Mouse (Mus musculus) kidney, postnatal 0 days (tissue): ENCODE measurements around the gene Zbtb12. TPM values are rescaled to one million over a fixed set of nuclear protein-coding genes. Genes with fewer than 3 reads are reported as not detected.

ENCODE experiments used
- ATAC-seq: fragments of 200-750 bp; cut with Nextera tagmentation; replicated peaks from 2 replicates; pipeline ENCODE4 v1.8.0; 2017; ENCODE audit warnings: low read depth, moderate number of reproducible peaks, moderate TSS enrichment, moderate library complexity; ENCODE audit not compliant: low FRiP score
- DNase-seq: peaks from one replicate; pipeline ENCODE4 v3.0.0-alpha.2; 2016; ENCODE audit warnings: low spot score
- H3K27ac ChIP-seq: fragments of 300-500 bp; sonication (generic); 2 replicates; pipeline ENCODE4 v1.5.1; 2014; ENCODE audit warnings: mild to moderate bottlenecking
- H3K27me3 ChIP-seq: fragments of 300-500 bp; sonication (generic); 2 replicates; pipeline ENCODE4 v1.6.1; 2014; ENCODE audit warnings: low read length, mixed read lengths; ENCODE audit not compliant: insufficient read depth
- H3K36me3 ChIP-seq: fragments of 300-500 bp; sonication (generic); 2 replicates; pipeline ENCODE4 v1.6.1; 2014; ENCODE audit warnings: low read length, mixed read lengths; ENCODE audit not compliant: insufficient read depth
- H3K4me1 ChIP-seq: fragments of 300-500 bp; sonication (generic); replicated peaks from 2 replicates; pipeline ENCODE4 v1.6.1; 2014; ENCODE audit warnings: antibody characterized with exemption, low read length, mixed read lengths; ENCODE audit not compliant: insufficient read depth
- H3K4me2 ChIP-seq: fragments of 300-500 bp; sonication (generic); 2 replicates; pipeline ENCODE4 v1.6.1; 2014; ENCODE audit warnings: mild to moderate bottlenecking, low read length, moderate library complexity, mixed read lengths
- H3K4me3 ChIP-seq: fragments of 300-500 bp; sonication (generic); replicated peaks from 2 replicates; pipeline ENCODE4 v1.5.1; 2014; ENCODE audit warnings: low read depth, low read length
- H3K9ac ChIP-seq: fragments of 300-500 bp; sonication (generic); 2 replicates; pipeline ENCODE4 v1.6.1; 2014; ENCODE audit warnings: low read depth, low read length
- H3K9me3 ChIP-seq: fragments of 300-500 bp; sonication (generic); replicated peaks from 2 replicates; pipeline ENCODE4 v1.6.1; 2016; ENCODE audit warnings: low read length, inconsistent platforms, mixed read lengths
- CTCF ChIP-seq: IDR thresholded peaks from 2 replicates; pipeline ENCODE4 v1.5.1; 2016; ENCODE audit warnings: antibody characterized with exemption, low read depth, mild to moderate bottlenecking, moderate library complexity
- WGBS: fragments of 180-500 bp; shearing (Covaris S2); extraction: QIAGEN DNeasy Blood & Tissue Kit; methylation state at CpG from one replicate; pipeline ENCODE4 v1.1.7; 2014; 5-methylcytosine and 5-hydroxymethylcytosine counted together
- microRNA-seq: library from miRNA; unstranded; fragments of <30 nt; microRNA quantifications from one replicate; pipeline ENCODE4, GENCODE M21; 2016
- polyA plus RNA-seq: library from polyadenylated mRNA; unstranded; fragments of >200 nt; fragmentation: Nextera tagmentation; extraction: Ambion mirVana; gene quantifications from 2 replicates; pipeline ENCODE4 v1.2.1, GENCODE M21; 2015

Zbtb12 gene
- polyA plus RNA-seq, 1 experiment from 2014 or later: 3.4 TPM

DNA sequence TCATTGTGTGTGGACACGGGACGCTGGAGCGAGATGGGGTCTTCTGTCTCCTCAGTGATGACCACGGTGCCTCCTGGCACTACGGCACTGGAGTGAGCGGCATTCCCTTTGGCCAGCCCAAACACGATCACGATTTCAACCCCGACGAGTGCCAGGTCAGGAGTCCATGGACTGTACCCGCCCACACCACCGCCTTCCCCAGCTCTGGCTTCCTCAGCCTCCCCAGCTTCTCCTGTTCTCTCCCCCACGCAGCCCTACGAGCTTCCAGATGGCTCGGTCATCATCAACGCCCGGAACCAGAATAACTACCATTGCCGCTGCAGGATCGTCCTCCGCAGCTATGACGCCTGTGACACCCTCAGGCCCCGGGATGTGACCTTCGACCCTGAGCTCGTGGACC, 54.7 kb downstream of the Zbtb12 start:
- no peaks in the 10 kb centered on the region for H3K27me3 ChIP-seq
- H3K36me3 ChIP-seq: peaks cover 4% of the 10 kb centered on the region; the same call in 1 of the 2 replicates
- 46% methylated on average over 24 of the region's 24 CpGs for WGBS
- peak overlapping the region; percentile 36 for H3K4me2 ChIP-seq
- no peak for ATAC-seq
- 0 out of 2 replicates have a peak overlapping the region, but pooled peaks have one; percentile 4 for H3K4me3 ChIP-seq
- no peaks in the 10 kb centered on the region for H3K9me3 ChIP-seq
- no peak for TF ChIP-seq CTCF
- 0 out of 2 replicates have a peak overlapping the region, but pooled peaks have one; percentile 28 for H3K9ac ChIP-seq
- H3K27ac ChIP-seq: no peak overlapping the region
- H3K4me1 ChIP-seq: peaks cover 15% of the 10 kb centered on the region; the same call in 1 of the 2 replicates
- peak; percentile 63 for DNase-seq

DNA sequence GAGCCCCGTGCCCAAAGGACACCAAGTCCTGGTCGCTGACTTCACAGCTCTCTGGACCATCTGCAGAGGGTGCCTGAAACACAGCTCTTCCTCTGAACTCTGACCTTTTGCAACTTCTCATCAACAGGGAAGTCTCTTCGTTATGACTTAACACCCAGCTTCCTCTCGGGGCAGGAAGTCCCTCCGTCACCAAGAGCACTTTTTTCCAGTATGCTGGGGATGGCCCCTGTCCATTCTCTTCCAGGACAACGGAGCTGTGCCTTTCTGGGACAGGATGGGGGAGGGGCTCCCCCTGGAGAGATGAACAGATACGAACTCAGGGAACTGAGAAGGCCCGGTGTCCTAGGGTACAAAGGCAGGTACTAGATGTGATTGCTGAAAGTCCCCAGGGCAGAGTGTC, 55.5 kb downstream of the Zbtb12 start:
- Histone ChIP-seq H3K4me1 (peaks cover 15% of the 10 kb centered on the region; the same call in 1 of the 2 replicates), H3K27ac (no peak overlapping the region), H3K4me3 (no peak overlapping the region), H3K27me3 (no peaks in the 10 kb centered on the region), H3K9me3 (no peaks in the 10 kb centered on the region), H3K4me2 (peak overlapping the region; percentile 36; the same call in 1 of the 2 replicates), H3K36me3 (peaks cover 4% of the 10 kb centered on the region; the same call in 1 of the 2 replicates), H3K9ac (no peak overlapping the region)
- ATAC-seq: no peak
- TF ChIP-seq CTCF: no peak
- DNase-seq: no peak
- 49% methylated on average over 8 of the region's 8 CpGs for WGBS

- 75% methylated on average over 6 of the region's 6 CpGs for WGBS
- no peak overlapping the region for H3K4me3 ChIP-seq
- H3K27me3 ChIP-seq: no peaks in the 10 kb centered on the region
- no peak for DNase-seq
- no peaks in the 10 kb centered on the region for H3K9me3 ChIP-seq
- H3K9ac ChIP-seq: no peak overlapping the region
- TF ChIP-seq CTCF: no peak
- no peak overlapping the region for H3K27ac ChIP-seq
- H3K4me1 ChIP-seq: 0 out of 2 replicates have a peak, but pooled peaks cover 5% of the 10 kb centered on the region
- peak; percentile 67 for ATAC-seq
- no peak overlapping the region for H3K4me2 ChIP-seq
- peaks cover 4% of the 10 kb centered on the region; the same call in 1 of the 2 replicates for H3K36me3 ChIP-seq
These were observed 58.8 kb downstream of the Zbtb12 start for GRCm38 (mm10) chr17:34937960-34938505.

DNA sequence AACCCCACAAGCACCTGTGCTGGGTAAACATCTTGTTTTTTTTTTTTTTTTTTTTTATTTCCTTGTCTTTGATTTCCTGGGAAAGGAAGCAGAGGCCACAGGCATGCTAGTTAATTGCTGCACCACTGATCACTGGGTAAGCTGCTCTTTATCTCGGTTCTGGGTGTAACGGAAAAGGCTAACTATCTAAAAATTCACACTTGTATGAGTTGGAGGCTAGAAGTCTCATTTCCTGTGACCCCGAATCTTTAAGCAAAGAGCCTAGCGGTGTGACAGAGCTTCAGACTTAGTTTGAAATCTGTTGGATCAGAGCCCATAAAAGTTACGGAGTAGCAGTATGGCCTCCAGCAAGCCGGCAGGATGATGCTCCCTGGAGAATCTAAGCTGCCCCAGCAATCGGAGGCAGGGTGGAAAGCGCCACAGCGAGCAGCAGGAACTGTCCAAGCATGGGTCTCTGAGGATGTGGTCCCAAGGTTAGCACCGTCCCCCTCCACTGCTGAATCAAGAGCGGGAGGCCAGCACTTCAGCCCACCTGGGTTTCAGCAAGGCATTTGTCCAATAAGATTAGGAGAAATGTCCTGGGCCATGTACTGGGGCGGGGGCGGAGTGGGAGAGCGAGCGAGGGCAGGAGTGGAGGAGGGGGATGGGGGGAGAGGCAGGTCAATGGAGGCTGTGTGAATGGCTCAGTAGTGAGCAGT, 62.2 kb downstream of the Zbtb12 start:
- Histone ChIP-seq H3K9ac (peak overlapping the region; percentile 46), H3K4me3 (peak overlapping the region; percentile 30), H3K36me3 (no peaks in the 10 kb centered on the region), H3K9me3 (no peaks in the 10 kb centered on the region), H3K27ac (peak overlapping the region; percentile 85), H3K27me3 (no peaks in the 10 kb centered on the region), H3K4me1 (no peaks in the 10 kb centered on the region), H3K4me2 (peak overlapping the region; percentile 62)
- no peak; the same call in 1 of the 2 replicates for ATAC-seq
- TF ChIP-seq CTCF: no peak
- 4% methylated on average over 15 of the region's 15 CpGs for WGBS
- peak; percentile 70 for DNase-seq

DNA sequence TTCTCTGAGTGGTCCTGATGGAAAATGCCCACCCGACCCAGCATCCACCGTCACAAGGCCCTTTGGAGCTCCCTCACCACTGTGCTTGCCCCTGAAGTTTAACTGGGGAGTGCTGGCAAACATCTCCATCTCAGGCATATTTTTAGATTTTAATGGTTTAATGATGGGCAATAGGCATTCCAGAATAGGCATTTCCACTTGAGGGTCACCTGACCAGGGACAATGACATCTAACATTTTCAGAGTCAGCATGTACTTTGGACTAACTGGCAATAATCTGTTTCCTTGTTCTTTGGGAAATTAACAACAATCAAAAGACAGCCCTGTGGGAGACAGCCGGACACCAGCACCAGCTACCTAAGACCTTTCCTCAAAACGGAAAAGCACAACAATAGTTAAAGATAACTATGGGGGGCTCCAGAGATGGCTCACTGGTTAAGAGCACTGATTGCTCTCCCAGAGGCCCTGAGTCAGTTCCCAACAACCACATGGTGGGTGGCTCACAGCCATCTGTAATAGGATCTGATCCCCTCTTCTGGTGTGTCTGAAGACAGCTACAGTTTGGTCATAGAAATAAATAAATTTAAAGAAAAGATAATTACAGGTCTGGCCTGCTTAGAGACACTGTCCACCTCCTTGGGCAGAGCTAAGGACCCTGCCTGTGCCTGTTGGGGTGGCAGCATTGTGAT, 64.0 kb downstream of the Zbtb12 start:
- Histone ChIP-seq H3K4me2 (no peak overlapping the region), H3K9ac (no peak overlapping the region), H3K27ac (no peak overlapping the region), H3K4me1 (no peaks in the 10 kb centered on the region), H3K36me3 (no peaks in the 10 kb centered on the region), H3K27me3 (no peaks in the 10 kb centered on the region), H3K4me3 (no peak overlapping the region), H3K9me3 (no peaks in the 10 kb centered on the region)
- ATAC-seq: no peak
- DNase-seq: no peak
- TF ChIP-seq CTCF: no peak
- WGBS: 82% methylated on average over 4 of the region's 4 CpGs

DNA sequence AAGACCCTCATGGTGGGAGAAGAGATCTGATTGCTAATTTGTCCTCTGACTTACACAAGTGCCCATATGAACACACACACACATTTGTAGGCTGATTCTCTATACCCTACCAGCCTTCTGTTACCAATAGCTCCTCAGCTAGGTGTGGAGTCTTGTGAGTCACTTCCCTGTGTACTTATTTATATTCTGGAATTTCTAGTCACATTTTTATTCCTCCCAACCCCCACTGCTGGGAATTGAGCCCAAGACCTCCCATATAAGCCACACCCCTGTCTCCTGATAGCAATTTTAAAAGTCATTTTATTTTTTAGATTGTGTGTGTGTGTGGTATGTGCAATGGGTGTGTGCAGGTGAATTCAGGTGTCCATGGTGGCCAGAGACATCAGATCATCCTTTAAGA, 65.1 kb downstream of the Zbtb12 start:
- Histone ChIP-seq H3K4me2 (no peak overlapping the region), H3K4me1 (no peaks in the 10 kb centered on the region), H3K27me3 (no peaks in the 10 kb centered on the region), H3K9ac (no peak overlapping the region), H3K36me3 (no peaks in the 10 kb centered on the region), H3K4me3 (no peak overlapping the region), H3K9me3 (no peaks in the 10 kb centered on the region), H3K27ac (no peak overlapping the region)
- no peak for ATAC-seq
- DNase-seq: no peak
- no peak for TF ChIP-seq CTCF

Small RNAs within 50 kb of the gene (microRNA-seq; reads per million reads assigned to microRNA genes)
- gene Mir6970 (not detected), gene Mir6971 (3.2 reads per million, percentile 8 among the genes with 10 or more reads in this experiment), gene Mir6972 (not detected)

Other genes with a start within 250 kb of the Zbtb12 start
- 0.36 and 0.55 TPM in 2 replicates for gene Prrt1, start 249.9 kb upstream of the Zbtb12 start, polyA plus RNA-seq
- gene Fkbpl, start 234.7 kb upstream of the Zbtb12 start, polyA plus RNA-seq: 16.4 and 18.6 TPM in 2 replicates
- gene Atf6b, start 232.3 kb upstream of the Zbtb12 start, polyA plus RNA-seq: 62.0 and 65.8 TPM in 2 replicates
- 0.19 and 0.26 TPM in 2 replicates for gene Tnxb, start 208.9 kb upstream of the Zbtb12 start, polyA plus RNA-seq
- gene C4b, start 135.6 kb upstream of the Zbtb12 start, polyA plus RNA-seq: 0.22 and 0.41 TPM in 2 replicates
- 0.13 and 0.20 TPM in 2 replicates for gene Cyp21a1, start 74.9 kb upstream of the Zbtb12 start, polyA plus RNA-seq
- 30.3 and 30.8 TPM in 2 replicates for gene Stk19, start 42.5 kb upstream of the Zbtb12 start, polyA plus RNA-seq
- 48.2 and 49.7 TPM in 2 replicates for gene Dxo, start 42.5 kb upstream of the Zbtb12 start, polyA plus RNA-seq
- gene Skiv2l, start 29.3 kb upstream of the Zbtb12 start, polyA plus RNA-seq: 36.8 and 37.3 TPM in 2 replicates
- gene Nelfe, start 29.1 kb upstream of the Zbtb12 start, polyA plus RNA-seq: 73.5 and 79.5 TPM in 2 replicates
- gene Cfb, start 17.0 kb upstream of the Zbtb12 start, polyA plus RNA-seq: 21.1 and 25.6 TPM in 2 replicates
- gene Gm20547, start 2.6 kb downstream of the Zbtb12 start, polyA plus RNA-seq: not detected in 2 replicates
- 7.0 and 7.4 TPM in 2 replicates for gene C2, start 18.8 kb downstream of the Zbtb12 start, polyA plus RNA-seq
- 44.1 and 49.1 TPM in 2 replicates for gene Ehmt2, start 19.0 kb downstream of the Zbtb12 start, polyA plus RNA-seq
- gene Slc44a4, start 35.0 kb downstream of the Zbtb12 start, polyA plus RNA-seq: 24.2 and 27.3 TPM in 2 replicates
- 92.0 and 101 TPM in 2 replicates for gene Neu1, start 51.8 kb downstream of the Zbtb12 start, polyA plus RNA-seq
- 2.2 and 2.6 TPM in 2 replicates for gene Hspa1b, start 79.8 kb downstream of the Zbtb12 start, polyA plus RNA-seq
- not detected in 2 replicates for gene Gm20481, start 90.4 kb downstream of the Zbtb12 start, polyA plus RNA-seq
- gene Hspa1a, start 92.7 kb downstream of the Zbtb12 start, polyA plus RNA-seq: 22.4 and 23.5 TPM in 2 replicates
- 0.54 and 0.72 TPM in 2 replicates for gene Hspa1l, start 93.2 kb downstream of the Zbtb12 start, polyA plus RNA-seq
- gene Lsm2, start 102.4 kb downstream of the Zbtb12 start, polyA plus RNA-seq: 133 and 141 TPM in 2 replicates
- gene Vars, start 121.5 kb downstream of the Zbtb12 start, polyA plus RNA-seq: 61.3 and 63.3 TPM in 2 replicates
- gene Vwa7, start 137.1 kb downstream of the Zbtb12 start, polyA plus RNA-seq: 0.16 and 0.20 TPM in 2 replicates
- 2.3 and 3.7 TPM in 2 replicates for gene Sapcd1, start 148.5 kb downstream of the Zbtb12 start, polyA plus RNA-seq
- gene Msh5, start 167.3 kb downstream of the Zbtb12 start, polyA plus RNA-seq: 2.7 and 3.0 TPM in 2 replicates
- 266 and 282 TPM in 2 replicates for gene Clic1, start 170.5 kb downstream of the Zbtb12 start, polyA plus RNA-seq
- 227 and 244 TPM in 2 replicates for gene Ddah2, start 179.6 kb downstream of the Zbtb12 start, polyA plus RNA-seq
- gene Ly6g6c, start 185.9 kb downstream of the Zbtb12 start, polyA plus RNA-seq: not detected in 2 replicates
- gene Mpig6b, start 186.7 kb downstream of the Zbtb12 start, polyA plus RNA-seq: 0.36 and 0.45 TPM in 2 replicates
- gene Ly6g6e, start 197.4 kb downstream of the Zbtb12 start, polyA plus RNA-seq: 1.3 and 1.6 TPM in 2 replicates
- gene Ly6g6d, start 198.6 kb downstream of the Zbtb12 start, polyA plus RNA-seq: 7.6 and 7.8 TPM in 2 replicates
- gene Ly6g6f, start 206.1 kb downstream of the Zbtb12 start, polyA plus RNA-seq: not detected in 2 replicates
- gene Abhd16a, start 209.8 kb downstream of the Zbtb12 start, polyA plus RNA-seq: 109 and 113 TPM in 2 replicates
- not detected in 2 replicates for gene Ly6g5c, start 228.8 kb downstream of the Zbtb12 start, polyA plus RNA-seq
- gene Ly6g5b, start 235.9 kb downstream of the Zbtb12 start, polyA plus RNA-seq: 0.69 and 1.1 TPM in 2 replicates
- 14.6 and 15.2 TPM in 2 replicates for gene Gpank1, start 242.0 kb downstream of the Zbtb12 start, polyA plus RNA-seq
- gene Csnk2b, start 242.6 kb downstream of the Zbtb12 start, polyA plus RNA-seq: 300 and 312 TPM in 2 replicates
- 10.5 and 11.9 TPM in 2 replicates for gene D17H6S53E, start 246.9 kb downstream of the Zbtb12 start, polyA plus RNA-seq